Mouse (Mus musculus) megakaryocyte, embryonic 14.5 days (primary cell): Measurements from ENCODE around the gene Cxcl9.

ENCODE experiments used
- FLI1 ChIP-seq: IDR thresholded peaks from 2 replicates; pipeline ENCODE4 v1.6.1; 2012; ENCODE audit warnings: low read length, inconsistent platforms, mixed read lengths
- GATA1 ChIP-seq: IDR thresholded peaks from 3 replicates; pipeline ENCODE4 v1.6.1; 2012; ENCODE audit warnings: mixed read lengths, low read length, inconsistent platforms, borderline replicate concordance

GRCm38 (mm10) chr5:92365146-92365705, 37.3 kb upstream of the Cxcl9 start:
- no peak for TF ChIP-seq FLI1
- no peak for TF ChIP-seq GATA1
